ENCODE assay signal across 25 mouse cellular contexts in genomic region chr2:72615869-72616268, GRCm38 (mm10).
"Had no signal": no experiment of that assay in that cellular context is flagged by ENCODE, and none has a peak within 500 bp of the region (broad histone marks: within the 10 kb centered on the region; RNA-seq: fewer than 3 reads in every experiment).

No protein-coding gene starts in this region.

- H3K4me2 ChIP-seq: heart, embryonic 11.5 days; heart, embryonic 13.5 days; heart, embryonic 15.5 days; hindbrain, embryonic 13.5 days; hindbrain, embryonic 15.5 days; kidney, embryonic 15.5 days; limb, embryonic 12.5 days had no signal

- H3K9ac ChIP-seq: heart, embryonic 13.5 days; heart, embryonic 15.5 days; hindbrain, embryonic 13.5 days; hindbrain, embryonic 15.5 days; kidney, embryonic 15.5 days; limb, embryonic 12.5 days had no signal

- H3K4me3 ChIP-seq: heart, adult 2 months; heart, embryonic 13.5 days; heart, embryonic 15.5 days; hindbrain, embryonic 13.5 days; hindbrain, embryonic 15.5 days; kidney, embryonic 15.5 days; left cerebral cortex, adult 2 months; limb, embryonic 10.5 days; limb, embryonic 12.5 days had no signal

- H3K27ac ChIP-seq: heart, adult 2 months; heart, embryonic 13.5 days; heart, embryonic 15.5 days; hindbrain, embryonic 13.5 days; hindbrain, embryonic 15.5 days; hindbrain, postnatal 0 days; kidney, embryonic 15.5 days; kidney, postnatal 0 days; left cerebral cortex, adult 2 months; limb, embryonic 10.5 days; limb, embryonic 12.5 days had no signal

- H3K27me3 ChIP-seq: hindbrain, embryonic 15.5 days; kidney, embryonic 15.5 days; limb, embryonic 12.5 days had no signal

- ATAC-seq: hindbrain, postnatal 0 days; intestine, embryonic 16.5 days had no signal

- H3K36me3 ChIP-seq: heart, embryonic 13.5 days; heart, embryonic 15.5 days; hindbrain, embryonic 13.5 days; hindbrain, embryonic 15.5 days; kidney, embryonic 15.5 days; limb, embryonic 10.5 days; limb, embryonic 12.5 days had no signal

- DNase-seq: gastrocnemius, postnatal 14 days; gastrocnemius, postnatal 36 days; heart, adult 11 months; heart, adult 2 months; heart, postnatal 14 days; heart, postnatal 36 days; kidney, adult 11 months; kidney, adult 2 months; kidney, adult 9 months; kidney, postnatal 14 days; kidney, postnatal 36 days; layer of hippocampus, adult 9-11 months; layer of hippocampus, postnatal 36 days had no signal

- H3K9me3 ChIP-seq: heart, embryonic 13.5 days; heart, embryonic 15.5 days; hindbrain, embryonic 13.5 days; hindbrain, embryonic 15.5 days; kidney, embryonic 15.5 days; limb, embryonic 10.5 days; limb, embryonic 12.5 days had no signal
